Mouse (Mus musculus): ENCODE data around the gene Olfr96.

Gene Olfr96

GRCm38 (mm10) chr17:37270702-37271092 is 50.8 kb downstream of the Olfr96 start:
- no peak for DNase-seq (ENCODE audit: low read depth, low spot score)

- DNase-seq (ENCODE audit: low read depth, low spot score) = no peak
Measured at GRCm38 (mm10) chr17:37275626-37276248, 55.8 kb downstream of the Olfr96 start.

All from forelimb bud, embryonic 11.5 days (tissue).